Mouse (Mus musculus): ENCODE data around the gene Perm1.

DNA sequence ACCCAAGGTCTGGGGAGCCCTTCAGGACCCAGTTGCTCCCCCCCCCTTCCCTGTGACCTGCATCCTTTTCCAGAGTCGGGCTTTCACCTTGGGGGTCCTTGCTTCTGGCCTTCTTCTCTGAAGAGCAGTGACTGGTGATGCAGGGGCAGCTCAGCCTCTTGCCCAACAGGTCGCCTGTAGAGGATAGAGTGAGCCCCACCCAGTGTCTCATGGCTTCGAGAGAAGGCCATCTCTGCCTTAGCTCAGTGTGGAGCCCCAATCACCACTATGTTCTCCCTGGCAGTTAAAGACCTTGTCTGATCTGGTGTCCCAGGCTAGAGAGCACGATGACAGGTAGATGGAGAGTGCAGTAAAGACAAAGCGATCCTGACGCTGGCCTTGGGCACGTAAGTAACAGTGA lies 36.5 kb downstream of the Perm1 start:
- TF ChIP-seq CTCF (IDR thresholded peaks at IDR 0.05; ENCODE audit: low read depth, low read length) = no peak
- no peak for TF ChIP-seq POLR2A (IDR thresholded peaks at IDR 0.05; ENCODE audit: insufficient read depth, low read length)

All from ES-Bruce4 (cell line).